Mouse (Mus musculus): ENCODE data around the gene Kat2a. TPM values are rescaled to one million over a fixed set of nuclear protein-coding genes. Genes with fewer than 3 reads are reported as not detected.

The Kat2a gene
- polyA plus RNA-seq, 1 experiment from 2014 or later = 72.4 TPM

- peaks cover 16% of the 10 kb centered on the region for H3K27me3 ChIP-seq
- H3K36me3 ChIP-seq = no peaks in the 10 kb centered on the region
- H3K4me1 ChIP-seq = no peaks in the 10 kb centered on the region
- H3K27ac ChIP-seq = no peak overlapping the region
- H3K4me2 ChIP-seq (replicated peaks) = no peak overlapping the region
- no peak overlapping the region for H3K4me3 ChIP-seq
- H3K9ac ChIP-seq = no peak overlapping the region
- ATAC-seq (ENCODE audit: insufficient number of reproducible peaks, insufficient read depth, low FRiP score, low TSS enrichment) = no peak
- 68% methylated on average over 4 of the region's 4 CpGs for WGBS
- H3K9me3 ChIP-seq = no peaks in the 10 kb centered on the region
Measured at GRCm38 (mm10) chr11:100748620-100749019, 36.4 kb upstream of the Kat2a start.

- Histone ChIP-seq H3K36me3 (no peaks in the 10 kb centered on the region), H3K9ac (no peak overlapping the region), H3K4me2 (replicated peaks) (no peak overlapping the region), H3K4me3 (no peak overlapping the region), H3K9me3 (no peaks in the 10 kb centered on the region), H3K4me1 (no peaks in the 10 kb centered on the region), H3K27me3 (peaks cover 13% of the 10 kb centered on the region), H3K27ac (no peak overlapping the region)
- 67% methylated on average over 5 of the region's 5 CpGs for WGBS
- ATAC-seq (ENCODE audit: insufficient number of reproducible peaks, insufficient read depth, low FRiP score, low TSS enrichment) = no peak
Measured at GRCm38 (mm10) chr11:100747114-100747513, 34.8 kb upstream of the Kat2a start.

GRCm38 (mm10) chr11:100746546-100746945 lies 34.3 kb upstream of the Kat2a start:
- Histone ChIP-seq H3K27ac (no peak overlapping the region), H3K4me2 (replicated peaks) (no peak overlapping the region), H3K36me3 (no peaks in the 10 kb centered on the region), H3K9ac (no peak overlapping the region), H3K9me3 (no peaks in the 10 kb centered on the region), H3K4me3 (no peak overlapping the region), H3K4me1 (no peaks in the 10 kb centered on the region), H3K27me3 (peaks cover 11% of the 10 kb centered on the region)
- WGBS = 83% methylated on average over 10 of the region's 10 CpGs
- ATAC-seq (ENCODE audit: insufficient number of reproducible peaks, insufficient read depth, low FRiP score, low TSS enrichment) = no peak

GRCm38 (mm10) chr11:100745085-100745484 lies 32.8 kb upstream of the Kat2a start:
- H3K4me1 ChIP-seq = no peaks in the 10 kb centered on the region
- ATAC-seq (ENCODE audit: insufficient number of reproducible peaks, insufficient read depth, low FRiP score, low TSS enrichment) = no peak
- WGBS = 16% methylated on average over 6 of the region's 6 CpGs
- H3K9ac ChIP-seq = no peak overlapping the region
- H3K27ac ChIP-seq = no peak overlapping the region
- H3K9me3 ChIP-seq = no peaks in the 10 kb centered on the region
- H3K4me3 ChIP-seq = no peak overlapping the region
- H3K36me3 ChIP-seq = no peaks in the 10 kb centered on the region
- peaks cover 11% of the 10 kb centered on the region for H3K27me3 ChIP-seq
- H3K4me2 ChIP-seq (replicated peaks) = no peak overlapping the region

GRCm38 (mm10) chr11:100741348-100741747 lies 29.1 kb upstream of the Kat2a start:
- no peak overlapping the region for H3K4me3 ChIP-seq
- no peaks in the 10 kb centered on the region for H3K9me3 ChIP-seq
- no peaks in the 10 kb centered on the region for H3K36me3 ChIP-seq
- no peak overlapping the region for H3K27ac ChIP-seq
- WGBS = 63% methylated on average over 6 of the region's 6 CpGs
- no peaks in the 10 kb centered on the region for H3K27me3 ChIP-seq
- H3K4me2 ChIP-seq (replicated peaks) = no peak overlapping the region
- H3K9ac ChIP-seq = no peak overlapping the region
- ATAC-seq (ENCODE audit: insufficient number of reproducible peaks, insufficient read depth, low FRiP score, low TSS enrichment) = no peak
- peaks cover 9% of the 10 kb centered on the region for H3K4me1 ChIP-seq

- Histone ChIP-seq H3K4me3 (peak overlapping the region; percentile 87), H3K9ac (no peak overlapping the region; the same call in 1 of the 2 replicates), H3K4me1 (peaks cover 14% of the 10 kb centered on the region), H3K36me3 (no peaks in the 10 kb centered on the region), H3K9me3 (no peaks in the 10 kb centered on the region), H3K27me3 (no peaks in the 10 kb centered on the region), H3K27ac (no peak overlapping the region), H3K4me2 (replicated peaks) (peak overlapping the region; percentile 84)
- WGBS = 20% methylated on average over 5 of the region's 5 CpGs
- no peak for ATAC-seq (ENCODE audit: insufficient number of reproducible peaks, insufficient read depth, low FRiP score, low TSS enrichment)
Measured at GRCm38 (mm10) chr11:100738749-100739148, 26.5 kb upstream of the Kat2a start.

- peak within 1 kb of the TSS; percentile 42; the same call in 1 of the 2 replicates for H3K27ac ChIP-seq
- under 1% methylated on average over 39 of the region's 39 CpGs for WGBS
- H3K9me3 ChIP-seq = no peaks in the 10 kb centered on the region
- peak within 1 kb of the TSS; percentile 85 for H3K9ac ChIP-seq
- no peaks in the 10 kb centered on the region for H3K27me3 ChIP-seq
- ATAC-seq (ENCODE audit: insufficient number of reproducible peaks, insufficient read depth, low FRiP score, low TSS enrichment) = peak; percentile 99
- no peaks in the 10 kb centered on the region; the same call in 1 of the 2 replicates for H3K36me3 ChIP-seq
- H3K4me1 ChIP-seq = peaks cover 14% of the 10 kb centered on the region
- peak within 1 kb of the TSS; percentile 87 for H3K4me3 ChIP-seq
- peak within 1 kb of the TSS; percentile 84 for H3K4me2 ChIP-seq (replicated peaks)
Measured at GRCm38 (mm10) chr11:100738066-100738604, 25.9 kb upstream of the Kat2a start, which contains the start of gene Rab5c. Gene Rab5c, minus strand, starts transcription at chr11:100738215.

- Histone ChIP-seq H3K27ac (0 out of 2 replicates have a peak overlapping the region, but pooled peaks have one; percentile 42), H3K4me3 (peak overlapping the region; percentile 87), H3K9me3 (no peaks in the 10 kb centered on the region), H3K4me1 (peaks cover 14% of the 10 kb centered on the region), H3K27me3 (no peaks in the 10 kb centered on the region), H3K36me3 (no peaks in the 10 kb centered on the region; the same call in 1 of the 2 replicates), H3K9ac (peak overlapping the region; percentile 85), H3K4me2 (replicated peaks) (peak overlapping the region; percentile 84)
- under 1% methylated on average over 13 of the region's 13 CpGs for WGBS
- no peak for ATAC-seq (ENCODE audit: insufficient number of reproducible peaks, insufficient read depth, low FRiP score, low TSS enrichment)
Measured at GRCm38 (mm10) chr11:100737105-100737733, 25.0 kb upstream of the Kat2a start.

GRCm38 (mm10) chr11:100736746-100737080 lies 24.4 kb upstream of the Kat2a start:
- ATAC-seq (ENCODE audit: insufficient number of reproducible peaks, insufficient read depth, low FRiP score, low TSS enrichment) = no peak
- Histone ChIP-seq H3K4me2 (replicated peaks) (peak overlapping the region; percentile 84), H3K4me3 (peak overlapping the region; percentile 87), H3K36me3 (no peaks in the 10 kb centered on the region; the same call in 1 of the 2 replicates), H3K9ac (peak overlapping the region; percentile 85; the same call in 1 of the 2 replicates), H3K27me3 (no peaks in the 10 kb centered on the region), H3K4me1 (peaks cover 14% of the 10 kb centered on the region), H3K27ac (no peak overlapping the region), H3K9me3 (no peaks in the 10 kb centered on the region)
- 76% methylated on average over 4 of the region's 4 CpGs for WGBS

- no peak for ATAC-seq (ENCODE audit: insufficient number of reproducible peaks, insufficient read depth, low FRiP score, low TSS enrichment)
- H3K4me1 ChIP-seq = peaks cover 14% of the 10 kb centered on the region
- whole genome bisulfite sequencing = 83% methylated on average over 14 of the region's 14 CpGs
- H3K36me3 ChIP-seq = no peaks in the 10 kb centered on the region; the same call in 1 of the 2 replicates
- no peaks in the 10 kb centered on the region for H3K27me3 ChIP-seq
- no peak overlapping the region for H3K27ac ChIP-seq
- H3K4me2 ChIP-seq (replicated peaks) = peak overlapping the region; percentile 84; the same call in 1 of the 2 replicates
- no peaks in the 10 kb centered on the region for H3K9me3 ChIP-seq
- no peak overlapping the region; the same call in 1 of the 2 replicates for H3K4me3 ChIP-seq
- no peak overlapping the region for H3K9ac ChIP-seq
Measured at GRCm38 (mm10) chr11:100735954-100736745, 23.9 kb upstream of the Kat2a start.

- WGBS = 88% methylated on average over 9 of the region's 9 CpGs
- Histone ChIP-seq H3K27me3 (no peaks in the 10 kb centered on the region), H3K9ac (no peak overlapping the region), H3K27ac (no peak overlapping the region), H3K9me3 (no peaks in the 10 kb centered on the region), H3K4me3 (no peak overlapping the region), H3K4me1 (peaks cover 14% of the 10 kb centered on the region), H3K4me2 (replicated peaks) (no peak overlapping the region), H3K36me3 (no peaks in the 10 kb centered on the region; the same call in 1 of the 2 replicates)
- no peak for ATAC-seq (ENCODE audit: insufficient number of reproducible peaks, insufficient read depth, low FRiP score, low TSS enrichment)
Measured at GRCm38 (mm10) chr11:100735134-100735865, 23.0 kb upstream of the Kat2a start.
